ENCODE assay signal across 9 mouse cellular contexts in the genomic region with DNA sequence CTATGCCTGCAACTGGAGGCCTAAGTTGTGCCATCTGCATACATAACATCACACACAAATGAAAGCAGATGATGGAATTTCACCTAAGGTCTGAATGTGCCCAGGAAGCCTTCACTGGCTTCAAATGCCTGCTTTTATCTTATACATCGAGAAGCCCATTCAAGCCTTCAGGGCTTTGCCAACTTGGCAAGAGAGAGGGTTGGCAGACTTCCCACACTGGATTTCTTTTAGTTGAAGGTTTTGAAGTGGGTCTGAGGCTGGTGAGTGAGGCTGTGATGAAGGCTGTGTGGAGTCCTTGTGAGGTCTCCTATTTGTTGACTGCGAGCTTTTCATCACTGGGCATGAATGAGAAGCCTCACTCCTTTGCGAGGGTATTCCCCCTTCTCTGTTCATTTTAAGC.
A peak's percentile ranks its signal among the peaks of the same experiment; 100 is the strongest.
DNase-seq lines count a peak whose midpoint lies in the region; ATAC-seq lines count a peak whose summit lies in the region.
"Had no signal": no experiment of that assay in that cellular context is flagged by ENCODE, and none has a peak within 500 bp of the region (broad histone marks: within the 10 kb centered on the region; RNA-seq: fewer than 3 reads in every experiment).

No protein-coding gene starts in this region.

- no peak for DNase-seq in heart, adult 9 months (ENCODE audit: low spot score in 2 of 2)
- DNase-seq in adrenal gland, postnatal 10 days = peak; percentile 87
- peak; percentile 96 for DNase-seq in forebrain, embryonic 14.5 days (ENCODE audit: low spot score)
- DNase-seq in layer of hippocampus, adult 9-11 months = peak; percentile 7
- no peak for DNase-seq in spleen, postnatal 36 days (ENCODE audit: low spot score in 2 of 2)
- no peak for DNase-seq in urinary bladder, adult 18-20 months (ENCODE audit: low spot score in 2 of 2)

- H3K4me1 ChIP-seq in heart, embryonic 16.5 days (ENCODE audit: control insufficient read depth, insufficient read depth, low read length) = peaks cover 27% of the 10 kb centered on the region
- peaks cover 7% of the 10 kb centered on the region; the same call in 1 of the 2 replicates for H3K4me1 ChIP-seq in forebrain, embryonic 14.5 days (ENCODE audit: control insufficient read depth, insufficient read depth, low read length)
- no peaks in the 10 kb centered on the region for H3K4me1 ChIP-seq in midbrain, embryonic 15.5 days
- H3K4me1 ChIP-seq: megakaryocyte, embryonic 14.5 days had no signal

- WGBS in heart, embryonic 16.5 days = 26% methylated on average over 3 of the region's 3 CpGs
- 6% methylated on average over 3 of the region's 3 CpGs for WGBS in forebrain, embryonic 14.5 days
- 27% methylated on average over 3 of the region's 3 CpGs for WGBS in midbrain, embryonic 15.5 days

- H3K36me3 ChIP-seq in heart, embryonic 16.5 days (ENCODE audit: control insufficient read depth, insufficient read depth) = no peaks in the 10 kb centered on the region
- H3K36me3 ChIP-seq in forebrain, embryonic 14.5 days (ENCODE audit: control insufficient read depth, insufficient read depth, low read length) = no peaks in the 10 kb centered on the region
- H3K36me3 ChIP-seq in midbrain, embryonic 15.5 days (replicated peaks) = no peaks in the 10 kb centered on the region

- H3K9ac ChIP-seq in heart, embryonic 16.5 days (ENCODE audit: low read length) = no peak overlapping the region
- H3K9ac ChIP-seq in forebrain, embryonic 14.5 days (ENCODE audit: low read length) = no peak overlapping the region
- no peak overlapping the region for H3K9ac ChIP-seq in midbrain, embryonic 15.5 days

- no peaks in the 10 kb centered on the region for H3K27me3 ChIP-seq in heart, embryonic 16.5 days (ENCODE audit: control insufficient read depth, insufficient read depth, low read length)
- H3K27me3 ChIP-seq in forebrain, embryonic 14.5 days (replicated peaks; ENCODE audit: control insufficient read depth, insufficient read depth, low read length) = no peaks in the 10 kb centered on the region
- no peaks in the 10 kb centered on the region for H3K27me3 ChIP-seq in midbrain, embryonic 15.5 days (replicated peaks)
- H3K27me3 ChIP-seq: megakaryocyte, embryonic 14.5 days had no signal

- no peaks in the 10 kb centered on the region for H3K9me3 ChIP-seq in heart, embryonic 16.5 days (replicated peaks; ENCODE audit: control insufficient read depth, low read length)
- no peaks in the 10 kb centered on the region for H3K9me3 ChIP-seq in forebrain, embryonic 14.5 days (replicated peaks; ENCODE audit: control insufficient read depth, low read length)
- H3K9me3 ChIP-seq in midbrain, embryonic 15.5 days = no peaks in the 10 kb centered on the region
- H3K9me3 ChIP-seq: megakaryocyte, embryonic 14.5 days had no signal

- ATAC-seq in heart, embryonic 16.5 days (replicated peaks; ENCODE audit: extremely low read depth, insufficient read depth, low FRiP score) = peak; percentile 90
- ATAC-seq in forebrain, embryonic 14.5 days = peak; percentile 95
- ATAC-seq in midbrain, embryonic 15.5 days (replicated peaks) = peak; percentile 92

- H3K4me3 ChIP-seq in heart, embryonic 16.5 days (ENCODE audit: low read length) = no peak overlapping the region
- H3K4me3 ChIP-seq in forebrain, embryonic 14.5 days (ENCODE audit: low read depth, low read length) = no peak overlapping the region
- H3K4me3 ChIP-seq in midbrain, embryonic 15.5 days = no peak overlapping the region
- H3K4me3 ChIP-seq: megakaryocyte, embryonic 14.5 days had no signal

- no peak overlapping the region; the same call in 1 of the 2 replicates for H3K4me2 ChIP-seq in heart, embryonic 16.5 days (ENCODE audit: low read depth, low read length)
- no peak overlapping the region for H3K4me2 ChIP-seq in forebrain, embryonic 14.5 days (ENCODE audit: low read length)
- no peak overlapping the region for H3K4me2 ChIP-seq in midbrain, embryonic 15.5 days

- no peak overlapping the region for H3K27ac ChIP-seq in heart, embryonic 16.5 days (ENCODE audit: low read length)
- H3K27ac ChIP-seq in forebrain, embryonic 14.5 days (ENCODE audit: low read depth, low read length) = no peak overlapping the region
- no peak overlapping the region for H3K27ac ChIP-seq in midbrain, embryonic 15.5 days

Comparison
In these comparisons a context has a peak if more than half of its experiments do, and no peak if none do; other contexts are left out.
1. DNase-seq: peak in adrenal gland, postnatal 10 days (single experiment), forebrain, embryonic 14.5 days (single experiment) and layer of hippocampus, adult 9-11 months (single experiment); none in heart, adult 9 months (0 of 2), spleen, postnatal 36 days (0 of 2) and urinary bladder, adult 18-20 months (0 of 2).
2. Peak in every context shown above with its lines, with median percentiles within 50 percentile points of each other: ATAC-seq.